Mouse (Mus musculus): Measurements from ENCODE around the gene Setx. TPM values are rescaled to one million over a fixed set of nuclear protein-coding genes. Genes with fewer than 3 reads are reported as not detected.

Gene Setx
- total RNA-seq, 2 experiments from 2014 or later: 39.0 to 47.3 TPM

- no peak for DNase-seq (ENCODE audit: extremely low spot score in 1 of 2, low spot score in 1 of 2)
These were observed 6.3 kb downstream of the Setx start for GRCm38 (mm10) chr2:29130118-29130899.

- DNase-seq (ENCODE audit: extremely low spot score in 1 of 2, low spot score in 1 of 2): no peak
These were observed 11.2 kb downstream of the Setx start for GRCm38 (mm10) chr2:29135161-29135560.

- no peak for DNase-seq (ENCODE audit: extremely low spot score in 1 of 2, low spot score in 1 of 2)
These were observed 28.0 kb downstream of the Setx start for GRCm38 (mm10) chr2:29151941-29152340.

- no peak for DNase-seq (ENCODE audit: extremely low spot score in 1 of 2, low spot score in 1 of 2)
These were observed 44.1 kb downstream of the Setx start for GRCm38 (mm10) chr2:29168067-29168466.

- DNase-seq (ENCODE audit: extremely low spot score in 1 of 2, low spot score in 1 of 2): no peak
These were observed 50.9 kb downstream of the Setx start for GRCm38 (mm10) chr2:29174887-29175286.

GRCm38 (mm10) chr2:29179810-29180209, 55.8 kb downstream of the Setx start:
- no peak for DNase-seq (ENCODE audit: extremely low spot score in 1 of 2, low spot score in 1 of 2)

GRCm38 (mm10) chr2:29181111-29181510, 57.1 kb downstream of the Setx start:
- no peak for DNase-seq (ENCODE audit: extremely low spot score in 1 of 2, low spot score in 1 of 2)

- no peak for DNase-seq (ENCODE audit: extremely low spot score in 1 of 2, low spot score in 1 of 2)
These were observed 59.4 kb downstream of the Setx start for GRCm38 (mm10) chr2:29183266-29183924.

- no peak for DNase-seq (ENCODE audit: extremely low spot score in 1 of 2, low spot score in 1 of 2)
These were observed 62.2 kb downstream of the Setx start for GRCm38 (mm10) chr2:29186209-29186608.

- no peak for DNase-seq (ENCODE audit: extremely low spot score in 1 of 2, low spot score in 1 of 2)
These were observed 66.4 kb downstream of the Setx start for GRCm38 (mm10) chr2:29190392-29190791.

GRCm38 (mm10) chr2:29191216-29192215, 67.5 kb downstream of the Setx start:
- DNase-seq (ENCODE audit: extremely low spot score in 1 of 2, low spot score in 1 of 2): no peak

GRCm38 (mm10) chr2:29192629-29193278, 68.8 kb downstream of the Setx start:
- DNase-seq (ENCODE audit: extremely low spot score in 1 of 2, low spot score in 1 of 2): no peak

- no peak for DNase-seq (ENCODE audit: extremely low spot score in 1 of 2, low spot score in 1 of 2)
These were observed 70.0 kb downstream of the Setx start for GRCm38 (mm10) chr2:29193819-29194546.

GRCm38 (mm10) chr2:29194547-29195463, 70.8 kb downstream of the Setx start:
- peak; percentile 74 to 83 for DNase-seq (ENCODE audit: extremely low spot score in 1 of 2, low spot score in 1 of 2)

- DNase-seq (ENCODE audit: extremely low spot score in 1 of 2, low spot score in 1 of 2): no peak
These were observed 72.9 kb downstream of the Setx start for GRCm38 (mm10) chr2:29196844-29197243.

GRCm38 (mm10) chr2:29198446-29198845, 74.5 kb downstream of the Setx start:
- no peak for DNase-seq (ENCODE audit: extremely low spot score in 1 of 2, low spot score in 1 of 2)

- peak in 1 of 2 experiments; percentile 75 for DNase-seq (ENCODE audit: extremely low spot score in 1 of 2, low spot score in 1 of 2)
These were observed 75.9 kb downstream of the Setx start for GRCm38 (mm10) chr2:29199909-29200308.

- DNase-seq (ENCODE audit: extremely low spot score in 1 of 2, low spot score in 1 of 2): no peak
These were observed 77.4 kb downstream of the Setx start for GRCm38 (mm10) chr2:29201223-29201955.

Data from layer of hippocampus, postnatal 25 days (tissue).